Mouse (Mus musculus) limb, embryonic 10.5 days (tissue): ENCODE measurements around the gene Ugt1a1. TPM values are rescaled to one million over a fixed set of nuclear protein-coding genes. Genes with fewer than 3 reads are reported as not detected.

Experiments used
- DNase-seq: peaks from one replicate; pipeline ENCODE4 v3.0.0-alpha.2; 2017; ENCODE audit warnings: low spot score
- H3K27ac ChIP-seq: fragments of 300-500 bp; sonication (generic); 2 replicates; pipeline ENCODE4 v1.5.1; 2016; ENCODE audit warnings: mild to moderate bottlenecking
- H3K27me3 ChIP-seq: fragments of 300-500 bp; sonication (generic); 2 replicates; pipeline ENCODE4 v1.6.1; 2016; ENCODE audit warnings: low read depth, mild to moderate bottlenecking; ENCODE audit not compliant: poor library complexity, severe bottlenecking
- H3K36me3 ChIP-seq: fragments of 300-500 bp; sonication (generic); 2 replicates; pipeline ENCODE4 v1.6.1; 2016; ENCODE audit warnings: mild to moderate bottlenecking, moderate library complexity
- H3K4me1 ChIP-seq: fragments of 300-500 bp; sonication (generic); 2 replicates; pipeline ENCODE4 v1.6.1; 2016
- H3K4me3 ChIP-seq: fragments of 300-500 bp; sonication (generic); 2 replicates; pipeline ENCODE4 v1.5.1; 2016; ENCODE audit warnings: mild to moderate bottlenecking, moderate library complexity
- H3K9me3 ChIP-seq: fragments of 300-500 bp; sonication (generic); replicated peaks from 2 replicates; pipeline ENCODE4 v1.6.1; 2016; ENCODE audit warnings: mild to moderate bottlenecking
- WGBS: fragments of 180-500 bp; shearing (Covaris S2); methylation state at CpG from one replicate; pipeline ENCODE4 v1.1.7; 2016; 5-methylcytosine and 5-hydroxymethylcytosine counted together
- polyA plus RNA-seq: library from polyadenylated mRNA; unstranded; fragments of >200 nt; fragmentation: Nextera tagmentation; extraction: Ambion mirVana; gene quantifications from 2 replicates; pipeline ENCODE4 v1.2.1, GENCODE M21; 2016

The Ugt1a1 gene
- polyA plus RNA-seq, 1 experiment from 2014 or later = not detected

DNA sequence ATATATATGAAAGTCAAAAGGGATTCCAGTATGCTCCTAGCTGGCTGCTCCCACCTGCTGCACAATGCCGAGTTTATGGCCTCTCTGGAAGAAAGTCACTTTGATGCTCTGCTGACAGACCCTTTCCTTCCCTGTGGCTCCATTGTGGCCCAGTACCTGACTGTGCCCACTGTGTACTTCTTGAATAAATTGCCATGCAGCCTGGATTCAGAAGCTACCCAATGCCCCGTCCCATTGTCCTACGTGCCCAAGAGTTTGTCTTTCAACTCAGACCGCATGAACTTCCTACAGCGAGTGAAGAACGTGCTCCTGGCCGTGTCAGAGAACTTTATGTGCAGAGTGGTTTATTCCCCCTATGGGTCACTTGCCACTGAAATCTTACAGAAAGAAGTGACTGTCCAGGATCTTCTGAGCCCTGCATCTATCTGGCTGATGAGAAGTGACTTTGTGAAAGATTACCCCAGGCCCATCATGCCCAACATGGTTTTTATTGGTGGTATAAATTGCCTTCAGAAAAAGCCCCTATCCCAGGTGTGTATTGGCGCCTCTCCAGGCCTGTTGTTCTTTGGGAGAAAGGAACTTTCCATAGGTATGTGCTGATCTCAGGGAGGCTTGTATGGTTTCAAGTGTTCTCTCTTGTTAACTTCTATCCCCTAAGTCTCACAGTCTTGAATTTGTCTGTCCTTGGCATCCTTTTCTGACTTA lies 734 bp downstream of the Ugt1a1 start:
- Histone ChIP-seq H3K27ac (no peak overlapping the region), H3K27me3 (no peaks in the 10 kb centered on the region), H3K36me3 (no peaks in the 10 kb centered on the region), H3K4me3 (no peak overlapping the region), H3K4me1 (no peaks in the 10 kb centered on the region), H3K9me3 (peaks cover 58% of the 10 kb centered on the region)
- peak; percentile 44 for DNase-seq
- 64% methylated on average over 8 of the region's 8 CpGs for WGBS

DNA sequence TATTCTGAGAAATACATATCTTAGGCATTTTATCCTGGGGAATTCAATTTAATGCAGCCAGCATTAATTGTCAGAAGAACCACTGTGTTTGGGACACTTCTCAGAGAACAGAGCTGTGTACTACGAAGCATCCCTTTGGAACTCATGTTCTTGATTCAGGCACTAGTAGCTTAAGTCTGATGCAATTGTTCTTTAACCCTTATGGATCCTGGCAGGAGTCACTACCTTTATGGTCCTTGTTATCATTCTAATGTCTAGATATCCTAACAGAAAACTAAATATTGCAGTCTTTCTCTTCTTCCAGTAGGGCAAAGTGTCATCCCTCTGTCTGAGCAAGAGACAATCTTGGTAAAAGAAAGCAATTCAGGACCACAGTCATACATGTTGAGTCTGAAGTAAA lies 1.3 kb downstream of the Ugt1a1 start:
- Histone ChIP-seq H3K4me1 (no peaks in the 10 kb centered on the region), H3K36me3 (no peaks in the 10 kb centered on the region), H3K9me3 (peaks cover 61% of the 10 kb centered on the region), H3K27me3 (no peaks in the 10 kb centered on the region), H3K4me3 (no peak overlapping the region), H3K27ac (no peak overlapping the region)
- WGBS = 89% methylated on average over 1 of the region's 1 CpGs
- no peak for DNase-seq

DNA sequence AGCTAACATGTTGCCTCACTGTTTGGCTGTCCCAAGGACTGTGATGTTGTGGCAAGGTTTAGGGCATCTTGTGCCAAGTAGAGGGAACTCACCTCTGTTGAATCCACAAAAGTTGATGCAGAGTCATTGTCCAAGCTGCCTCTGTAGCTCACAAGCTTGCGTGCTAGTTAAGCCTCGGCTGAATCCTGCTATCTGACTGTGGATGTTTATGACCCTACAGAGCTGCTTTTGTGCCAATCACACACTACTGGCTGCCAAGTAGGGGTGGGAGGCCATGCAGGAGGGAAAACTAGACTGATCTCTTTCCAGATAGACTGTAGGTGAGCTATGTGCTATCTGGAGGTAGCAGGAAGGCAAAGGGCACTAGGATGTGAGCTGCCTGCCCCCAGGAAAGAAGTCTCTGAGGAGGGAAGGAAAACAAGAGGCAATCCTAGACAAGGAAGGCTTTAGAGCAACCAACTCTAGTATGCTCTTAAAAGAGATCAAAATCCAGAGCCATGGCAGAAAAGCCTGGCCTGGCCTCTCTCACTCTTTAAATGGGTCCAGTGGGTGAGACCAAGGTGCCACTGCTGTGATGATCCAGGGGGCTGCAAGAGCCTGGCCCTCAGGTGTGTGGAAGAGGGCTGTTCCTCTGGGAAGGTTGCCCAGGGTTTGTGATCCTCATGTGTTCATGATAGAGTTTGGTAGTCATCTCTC lies 2.2 kb downstream of the Ugt1a1 start:
- Histone ChIP-seq H3K36me3 (no peaks in the 10 kb centered on the region), H3K27me3 (no peaks in the 10 kb centered on the region), H3K27ac (no peak overlapping the region), H3K4me3 (no peak overlapping the region), H3K4me1 (no peaks in the 10 kb centered on the region), H3K9me3 (peaks cover 61% of the 10 kb centered on the region)
- DNase-seq = peak; percentile 38
- 88% methylated on average over 2 of the region's 2 CpGs for WGBS

DNA sequence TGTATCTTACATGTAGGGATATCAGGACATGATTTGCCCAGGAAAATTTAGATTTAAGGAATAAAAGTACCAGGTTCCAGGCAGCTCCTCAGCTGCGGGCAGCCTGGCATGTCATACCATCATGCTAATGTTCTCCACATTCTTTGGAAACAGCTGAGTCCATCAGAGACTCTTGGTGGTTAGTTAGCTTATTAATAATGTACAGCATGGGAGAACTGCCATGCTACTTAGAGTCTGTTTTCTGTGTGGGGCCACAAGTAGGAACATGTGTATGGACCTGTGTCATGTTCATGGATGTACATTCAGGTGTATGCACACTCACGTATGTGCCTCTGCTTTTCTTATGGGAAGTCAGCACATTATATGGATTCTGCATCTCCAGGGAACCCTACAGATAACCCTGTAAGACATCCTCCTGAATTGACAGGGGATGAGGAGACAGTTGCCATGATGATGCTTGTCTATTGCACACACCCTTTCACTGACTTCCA lies 2.7 kb downstream of the Ugt1a1 start:
- Histone ChIP-seq H3K27ac (no peak overlapping the region), H3K27me3 (no peaks in the 10 kb centered on the region), H3K4me3 (no peak overlapping the region), H3K9me3 (peaks cover 61% of the 10 kb centered on the region), H3K4me1 (no peaks in the 10 kb centered on the region), H3K36me3 (no peaks in the 10 kb centered on the region)
- no peak for DNase-seq
- WGBS = 81% methylated on average over 2 of the region's 2 CpGs

GRCm38 (mm10) chr1:88215466-88216380 lies 4.0 kb downstream of the Ugt1a1 start:
- H3K4me1 ChIP-seq = no peaks in the 10 kb centered on the region
- H3K27ac ChIP-seq = no peak overlapping the region
- H3K36me3 ChIP-seq = no peaks in the 10 kb centered on the region
- peak; percentile 39 for DNase-seq
- 72% methylated on average over 10 of the region's 10 CpGs for WGBS
- no peaks in the 10 kb centered on the region for H3K27me3 ChIP-seq
- H3K9me3 ChIP-seq = peaks cover 59% of the 10 kb centered on the region
- no peak overlapping the region for H3K4me3 ChIP-seq

GRCm38 (mm10) chr1:88216551-88216950 lies 4.8 kb downstream of the Ugt1a1 start:
- no peak for DNase-seq
- H3K27ac ChIP-seq = no peak overlapping the region

GRCm38 (mm10) chr1:88217144-88217543 lies 5.4 kb downstream of the Ugt1a1 start:
- H3K4me3 ChIP-seq = no peak overlapping the region
- H3K27ac ChIP-seq = no peak overlapping the region
- H3K27me3 ChIP-seq = no peaks in the 10 kb centered on the region
- H3K9me3 ChIP-seq = peaks cover 50% of the 10 kb centered on the region
- WGBS = 67% methylated on average over 2 of the region's 2 CpGs
- peak; percentile 40 for DNase-seq
- no peaks in the 10 kb centered on the region for H3K36me3 ChIP-seq
- no peaks in the 10 kb centered on the region for H3K4me1 ChIP-seq

More at GRCm38 (mm10) chr1:88216551-88216950, 4.8 kb downstream of the Ugt1a1 start:
- Histone ChIP-seq H3K4me1 (no peaks in the 10 kb centered on the region), H3K36me3 (no peaks in the 10 kb centered on the region), H3K4me3 (no peak overlapping the region), H3K27me3 (no peaks in the 10 kb centered on the region), H3K9me3 (peaks cover 56% of the 10 kb centered on the region)
- WGBS = 68% methylated on average over 2 of the region's 2 CpGs

GRCm38 (mm10) chr1:88217576-88217975 lies 5.8 kb downstream of the Ugt1a1 start:
- WGBS = 44% methylated on average over 3 of the region's 3 CpGs
- no peak for DNase-seq

DNA sequence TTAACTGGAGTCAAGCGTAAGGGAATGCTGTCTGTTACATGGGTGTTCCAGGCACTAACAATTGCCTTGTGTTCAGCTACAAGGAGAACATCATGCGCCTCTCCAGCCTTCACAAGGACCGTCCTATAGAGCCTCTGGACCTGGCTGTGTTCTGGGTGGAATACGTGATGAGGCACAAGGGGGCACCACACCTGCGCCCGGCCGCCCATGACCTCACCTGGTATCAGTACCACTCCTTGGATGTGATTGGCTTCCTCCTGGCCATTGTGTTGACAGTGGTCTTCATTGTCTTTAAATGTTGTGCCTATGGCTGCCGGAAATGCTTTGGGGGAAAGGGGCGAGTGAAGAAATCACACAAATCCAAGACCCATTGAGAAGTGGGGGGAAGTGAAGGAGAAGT lies 6.3 kb downstream of the Ugt1a1 start:
- H3K27me3 ChIP-seq = no peaks in the 10 kb centered on the region
- H3K9me3 ChIP-seq = peaks cover 44% of the 10 kb centered on the region
- WGBS = 78% methylated on average over 9 of the region's 9 CpGs
- no peaks in the 10 kb centered on the region for H3K4me1 ChIP-seq
- DNase-seq = peak; percentile 44
- no peak overlapping the region for H3K4me3 ChIP-seq
- H3K27ac ChIP-seq = no peak overlapping the region
- no peaks in the 10 kb centered on the region for H3K36me3 ChIP-seq

More at GRCm38 (mm10) chr1:88217576-88217975, 5.8 kb downstream of the Ugt1a1 start:
- no peak overlapping the region for H3K4me3 ChIP-seq
- H3K27ac ChIP-seq = no peak overlapping the region
- H3K36me3 ChIP-seq = no peaks in the 10 kb centered on the region
- H3K4me1 ChIP-seq = no peaks in the 10 kb centered on the region
- no peaks in the 10 kb centered on the region for H3K27me3 ChIP-seq
- peaks cover 46% of the 10 kb centered on the region for H3K9me3 ChIP-seq

DNA sequence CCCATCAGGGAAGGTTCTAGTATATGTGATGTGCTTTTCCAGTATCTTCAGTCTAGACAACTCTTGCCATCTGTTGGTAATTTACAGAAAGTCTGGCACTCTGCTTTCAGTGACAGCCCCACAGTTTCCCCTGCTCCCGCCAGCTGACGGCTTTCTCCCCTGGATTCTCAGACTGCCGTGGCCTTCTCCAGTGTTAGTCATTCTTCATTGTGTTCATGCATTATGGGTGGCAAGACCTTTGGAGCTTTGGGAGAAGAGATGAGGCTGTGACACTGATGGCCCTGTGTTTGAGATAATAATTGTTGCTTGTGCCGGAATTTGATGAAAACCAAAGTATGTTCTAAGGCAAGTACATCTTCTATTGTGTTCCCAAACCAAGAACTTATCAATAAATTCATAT lies 6.8 kb downstream of the Ugt1a1 start:
- 51% methylated on average over 4 of the region's 4 CpGs for WGBS
- DNase-seq = peak; percentile 36
- no peak overlapping the region for H3K4me3 ChIP-seq

DNA sequence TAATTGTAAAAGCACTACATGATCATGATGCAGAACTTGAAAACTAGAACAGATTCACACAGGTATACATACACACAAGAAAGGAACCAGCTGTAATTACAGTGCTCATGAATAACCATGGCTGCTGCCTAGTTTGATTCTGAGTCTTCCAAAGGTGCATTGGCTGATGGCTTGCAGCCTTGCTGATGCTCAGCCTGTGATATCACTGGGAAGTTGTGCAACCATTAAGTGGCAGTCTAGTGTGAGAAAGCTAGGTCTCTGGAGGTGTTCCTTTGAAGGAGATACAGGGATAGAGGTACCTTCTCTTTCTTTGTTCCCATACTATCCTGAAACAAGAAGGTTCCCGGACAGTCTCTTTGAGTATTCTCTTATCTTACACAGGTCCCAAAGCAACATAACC lies 7.3 kb downstream of the Ugt1a1 start:
- H3K27ac ChIP-seq = no peak overlapping the region
- H3K9me3 ChIP-seq = peaks cover 34% of the 10 kb centered on the region
- H3K36me3 ChIP-seq = no peaks in the 10 kb centered on the region
- no peaks in the 10 kb centered on the region for H3K27me3 ChIP-seq
- DNase-seq = peak; percentile 35
- H3K4me3 ChIP-seq = no peak overlapping the region
- no peaks in the 10 kb centered on the region for H3K4me1 ChIP-seq
- WGBS = 19% methylated on average over 1 of the region's 1 CpGs

More for the DNA sequence above, 6.8 kb downstream of the Ugt1a1 start:
- Histone ChIP-seq H3K27me3 (no peaks in the 10 kb centered on the region), H3K4me1 (no peaks in the 10 kb centered on the region), H3K36me3 (no peaks in the 10 kb centered on the region), H3K27ac (no peak overlapping the region), H3K9me3 (peaks cover 39% of the 10 kb centered on the region)

DNA sequence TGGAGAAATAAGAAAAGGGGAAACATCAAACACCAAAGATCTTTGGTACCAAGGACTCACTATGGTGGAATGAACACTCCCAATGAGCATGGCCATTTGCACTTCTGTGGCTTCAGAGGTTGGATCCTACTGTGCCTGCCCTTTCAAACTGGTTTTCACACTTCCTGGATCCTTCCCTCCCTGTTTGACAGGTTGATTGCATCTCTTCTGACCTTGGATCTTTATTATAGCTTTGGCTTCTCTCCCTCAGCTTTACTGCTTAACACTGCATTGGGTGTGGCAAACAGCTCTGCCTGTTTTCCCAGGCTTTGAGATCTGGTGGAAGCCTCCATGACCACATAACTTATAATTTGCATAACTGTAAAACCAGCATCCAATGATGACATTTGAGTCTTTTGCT lies 8.6 kb downstream of the Ugt1a1 start:
- Histone ChIP-seq H3K4me3 (no peak overlapping the region), H3K27ac (no peak overlapping the region), H3K36me3 (no peaks in the 10 kb centered on the region), H3K9me3 (peaks cover 24% of the 10 kb centered on the region), H3K27me3 (no peaks in the 10 kb centered on the region), H3K4me1 (no peaks in the 10 kb centered on the region)
- peak; percentile 38 for DNase-seq
